Comparison of ENCODE assay signal across 8 mouse cellular contexts in the genomic region with DNA sequence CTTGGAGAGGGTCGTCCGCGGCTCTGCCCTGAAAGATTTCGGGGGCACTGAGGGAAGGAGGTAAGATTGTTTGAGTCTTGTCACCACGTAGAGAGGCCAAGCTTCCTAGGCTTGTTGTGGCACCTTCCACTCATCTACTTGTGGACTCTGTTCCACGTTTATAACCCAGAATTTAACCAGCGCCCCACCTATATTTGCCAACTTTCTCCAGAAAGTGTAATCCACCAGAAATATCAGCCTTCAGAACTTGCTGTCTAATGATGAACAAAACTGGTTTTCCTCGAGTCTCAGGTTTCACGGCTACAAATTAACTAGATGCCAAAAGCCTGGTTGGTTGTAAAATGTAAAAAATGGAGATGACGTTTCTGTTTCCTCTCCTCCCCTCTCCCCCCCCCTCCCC. TPM values are rescaled to one million over a fixed set of nuclear protein-coding genes. Genes with fewer than 3 reads are reported as not detected.
DNase-seq lines count a peak whose midpoint lies in the region; ATAC-seq and TF ChIP-seq lines count a peak whose summit lies in the region.

No protein-coding gene starts in this region.

- no peak for TF ChIP-seq POLR2A in MEL (IDR thresholded peaks at IDR 0.05; ENCODE audit: control insufficient read depth in 1 of 2, insufficient read depth in 1 of 2, low read depth in 1 of 2, low read length in 2 of 2, poor library complexity in 1 of 2)

- no peaks in the 10 kb centered on the region for H3K79me2 ChIP-seq in MEL (ENCODE audit: control insufficient read depth, insufficient read depth, low read length, poor library complexity)

- H3K4me1 ChIP-seq in heart, embryonic 12.5 days (replicated peaks): peaks cover 20% of the 10 kb centered on the region
- peaks cover 0 to 4% of the 10 kb centered on the region in 2 experiments; a peak in 2 of 4 replicates for H3K4me1 ChIP-seq in MEL (ENCODE audit: control insufficient read depth in 1 of 2, insufficient read depth in 2 of 2, low read length in 2 of 2)
- H3K4me1 ChIP-seq in hindbrain, embryonic 12.5 days: peaks cover 9% of the 10 kb centered on the region; the same call in 1 of the 2 replicates
- H3K4me1 ChIP-seq in megakaryocyte, embryonic 14.5 days: peaks cover 22% of the 10 kb centered on the region

- intact Hi-C loops in heart, postnatal 25 days (cut with DNase I): loop anchor here (2.0 kb wide), 1 partner anchor 17 kb away; no protein-coding TSS in a partner anchor

- no peak for TF ChIP-seq RAD21 in MEL (IDR thresholded peaks at IDR 0.05; ENCODE audit: low read depth, low read length)

- ATAC-seq in heart, embryonic 12.5 days (ENCODE audit: insufficient number of reproducible peaks, low FRiP score): no peak
- ATAC-seq in hindbrain, embryonic 12.5 days (ENCODE audit: low FRiP score): no peak

- H3K36me3 ChIP-seq in heart, embryonic 12.5 days: peaks cover 25% of the 10 kb centered on the region
- H3K36me3 ChIP-seq in MEL (ENCODE audit: control insufficient read depth in 1 of 2, insufficient read depth in 2 of 2, low read length in 2 of 2): no peaks in the 10 kb centered on the region
- peaks cover 28% of the 10 kb centered on the region for H3K36me3 ChIP-seq in hindbrain, embryonic 12.5 days
- H3K36me3 ChIP-seq in megakaryocyte, embryonic 14.5 days (replicated peaks; ENCODE audit: low read length): peaks cover 27% of the 10 kb centered on the region

- H3K4me2 ChIP-seq in heart, embryonic 12.5 days: peak overlapping the region; percentile 89
- H3K4me2 ChIP-seq in hindbrain, embryonic 12.5 days (replicated peaks): peak overlapping the region; percentile 60

- TF ChIP-seq EP300 in MEL (IDR thresholded peaks at IDR 0.05; ENCODE audit: low read depth in 1 of 2, low read length in 2 of 2): no peak

- H3K27me3 ChIP-seq in heart, embryonic 12.5 days (replicated peaks): no peaks in the 10 kb centered on the region
- H3K27me3 ChIP-seq in MEL (ENCODE audit: control insufficient read depth in 1 of 2, insufficient read depth in 2 of 2, low read length in 2 of 2): peaks cover 0 to 2% of the 10 kb centered on the region in 2 experiments; a peak in 1 of 4 replicates
- no peaks in the 10 kb centered on the region for H3K27me3 ChIP-seq in hindbrain, embryonic 12.5 days
- peaks cover 37% of the 10 kb centered on the region for H3K27me3 ChIP-seq in megakaryocyte, embryonic 14.5 days (replicated peaks)

- H3K9me3 ChIP-seq in heart, embryonic 12.5 days (replicated peaks): no peaks in the 10 kb centered on the region
- no peaks in the 10 kb centered on the region for H3K9me3 ChIP-seq in MEL (replicated peaks; ENCODE audit: insufficient read depth, low read length)
- no peaks in the 10 kb centered on the region for H3K9me3 ChIP-seq in hindbrain, embryonic 12.5 days (replicated peaks)
- no peaks in the 10 kb centered on the region for H3K9me3 ChIP-seq in megakaryocyte, embryonic 14.5 days

- peak overlapping the region; percentile 77 for H3K27ac ChIP-seq in heart, embryonic 12.5 days (ENCODE audit: poor library complexity, severe bottlenecking)
- H3K27ac ChIP-seq in MEL (ENCODE audit: control insufficient read depth, low read depth, low read length): peak overlapping the region; percentile 45
- peak overlapping the region; percentile 85 for H3K27ac ChIP-seq in hindbrain, embryonic 12.5 days

- peak overlapping the region; percentile 78 for H3K9ac ChIP-seq in heart, embryonic 12.5 days
- H3K9ac ChIP-seq in MEL (ENCODE audit: control insufficient read depth, low read depth, low read length, poor library complexity, severe bottlenecking): peak overlapping the region; percentile 64
- peak overlapping the region; percentile 67 for H3K9ac ChIP-seq in hindbrain, embryonic 12.5 days

- H3K4me3 ChIP-seq in heart, embryonic 12.5 days: peak overlapping the region; percentile 60
- peak overlapping the region; percentile 45 to 66 for H3K4me3 ChIP-seq in MEL (ENCODE audit: control insufficient read depth in 1 of 2, insufficient read depth in 1 of 2, low read depth in 2 of 2, low read length in 2 of 2)
- H3K4me3 ChIP-seq in hindbrain, embryonic 12.5 days: peak overlapping the region; percentile 45
- peak overlapping the region; percentile 91 for H3K4me3 ChIP-seq in megakaryocyte, embryonic 14.5 days (replicated peaks)

- TF ChIP-seq CTCF in MEL (IDR thresholded peaks at IDR 0.05 in 2 of 3, conservative IDR thresholded peaks at IDR 0.05 in 1 of 3; ENCODE audit: control insufficient read depth in 1 of 3, insufficient read depth in 1 of 3, low read depth in 2 of 3, low read length in 3 of 3, poor library complexity in 1 of 3, severe bottlenecking in 1 of 3): no peak

- WGBS in heart, embryonic 12.5 days: 4% methylated on average over 10 of the region's 10 CpGs
- WGBS in hindbrain, embryonic 12.5 days: 6% methylated on average over 10 of the region's 10 CpGs

- no peak for DNase-seq in heart, postnatal 25 days (ENCODE audit: low spot score)
- peak; percentile 56 for DNase-seq in MEL (ENCODE audit: low read depth, low spot score)
- no peak for DNase-seq in B cell, adult 2 months
- no peak for DNase-seq in thymus, postnatal 36 days
- no peak for DNase-seq in ovary, postnatal 36 days (ENCODE audit: low spot score)

TF ChIP-seq in MEL, 35 proteins besides CTCF, POLR2A, EP300 and RAD21:
- TF ChIP-seq CHD2 (IDR thresholded peaks at IDR 0.05; ENCODE audit: low read length) (no peak), HCFC1 (IDR thresholded peaks at IDR 0.05; ENCODE audit: low read depth, low read length) (0 out of 2 replicates have a peak, but pooled peaks have one; percentile 9), TBP (IDR thresholded peaks at IDR 0.05; ENCODE audit: low read depth, low read length) (no peak)

RNA-seq across cellular contexts. Expression of a gene that starts 0.4 kb away (rescaled TPM):
- 13.5 and 14.5 TPM in 2 replicates for polyA plus RNA-seq in heart, embryonic 12.5 days (2016; fragmentation: Nextera tagmentation; extraction: Ambion mirVana)
- 10 to 100 TPM; 24.8 to 45.0 TPM for total RNA-seq in heart, postnatal 25 days (2021)
- total RNA-seq in MEL (2012; rRNA removed): 0.81 and 0.92 TPM in 2 replicates
- polyA plus RNA-seq in MEL (2012; ENCODE audit: insufficient read depth in 1 of 2, insufficient read length in 2 of 2, low read depth in 1 of 2, low replicate concordance in 2 of 2, missing spikeins in 1 of 2): 1 to 10 TPM in 1 of 2 experiments, not detected in 1; 2.2 TPM
- polyA plus RNA-seq in hindbrain, embryonic 12.5 days (2016; fragmentation: Nextera tagmentation; extraction: Ambion mirVana): 27.7 and 29.1 TPM in 2 replicates
- 0.70 TPM in 1 of 2 replicates, not detected in the other for polyA plus RNA-seq in megakaryocyte, embryonic 14.5 days (2012; ENCODE audit: insufficient read depth, low replicate concordance)

RNA-seq across cellular contexts. Expression of a gene that starts 0.6 kb away (rescaled TPM):
- 0.12 and 0.20 TPM in 2 replicates for polyA plus RNA-seq in heart, embryonic 12.5 days (2016; fragmentation: Nextera tagmentation; extraction: Ambion mirVana)
- under 1 TPM; 0.42 to 0.96 TPM for total RNA-seq in heart, postnatal 25 days (2021)
- total RNA-seq in MEL (2012; rRNA removed): 0.08 and 0.10 TPM in 2 replicates
- under 1 TPM in 1 of 2 experiments, not detected in 1; 0.40 TPM for polyA plus RNA-seq in MEL (2012; ENCODE audit: insufficient read depth in 1 of 2, insufficient read length in 2 of 2, low read depth in 1 of 2, low replicate concordance in 2 of 2, missing spikeins in 1 of 2)
- 0.72 and 0.82 TPM in 2 replicates for polyA plus RNA-seq in hindbrain, embryonic 12.5 days (2016; fragmentation: Nextera tagmentation; extraction: Ambion mirVana)
- 0.15 TPM in 1 of 2 replicates, not detected in the other for polyA plus RNA-seq in megakaryocyte, embryonic 14.5 days (2012; ENCODE audit: insufficient read depth, low replicate concordance)

RNA-seq across cellular contexts. Expression of a gene that starts 19.0 kb away (rescaled TPM):
- 6.2 and 6.3 TPM in 2 replicates for polyA plus RNA-seq in heart, embryonic 12.5 days (2016; fragmentation: Nextera tagmentation; extraction: Ambion mirVana)
- total RNA-seq in heart, postnatal 25 days (2021): 1 to 10 TPM; 4.4 to 5.7 TPM
- total RNA-seq in MEL (2012; rRNA removed): 12.1 and 13.4 TPM in 2 replicates
- polyA plus RNA-seq in MEL (2012; ENCODE audit: insufficient read depth in 1 of 2, insufficient read length in 2 of 2, low read depth in 1 of 2, low replicate concordance in 2 of 2, missing spikeins in 1 of 2): 10 to 100 TPM in 1 of 2 experiments, not detected in 1; 14.0 TPM
- 7.6 and 7.9 TPM in 2 replicates for polyA plus RNA-seq in hindbrain, embryonic 12.5 days (2016; fragmentation: Nextera tagmentation; extraction: Ambion mirVana)
- polyA plus RNA-seq in megakaryocyte, embryonic 14.5 days (2012; ENCODE audit: insufficient read depth, low replicate concordance): 11.8 and 25.3 TPM in 2 replicates

RNA-seq across cellular contexts. Expression of a gene that starts 31.8 kb away (rescaled TPM):
- 0.32 TPM in 2 replicates for polyA plus RNA-seq in heart, embryonic 12.5 days (2016; fragmentation: Nextera tagmentation; extraction: Ambion mirVana)
- 10 to 100 TPM in 1 of 2 experiments, 1 to 10 TPM in 1; 9.8 to 11.4 TPM for total RNA-seq in heart, postnatal 25 days (2021)
- not detected in 2 replicates for total RNA-seq in MEL (2012; rRNA removed)
- polyA plus RNA-seq in MEL (2012; ENCODE audit: insufficient read depth in 1 of 2, insufficient read length in 2 of 2, low read depth in 1 of 2, low replicate concordance in 2 of 2, missing spikeins in 1 of 2): under 1 TPM in 1 of 2 experiments, not detected in 1; 0.04 TPM
- polyA plus RNA-seq in hindbrain, embryonic 12.5 days (2016; fragmentation: Nextera tagmentation; extraction: Ambion mirVana): 7.0 and 8.8 TPM in 2 replicates
- 0.31 and 1.4 TPM in 2 replicates for polyA plus RNA-seq in megakaryocyte, embryonic 14.5 days (2012; ENCODE audit: insufficient read depth, low replicate concordance)

RNA-seq across cellular contexts. Expression of a gene that starts 36.5 kb away (rescaled TPM):
- polyA plus RNA-seq in heart, embryonic 12.5 days (2016; fragmentation: Nextera tagmentation; extraction: Ambion mirVana): 73.3 and 74.2 TPM in 2 replicates
- total RNA-seq in heart, postnatal 25 days (2021): 10 to 100 TPM; 41.3 to 41.7 TPM
- 11.4 and 14.1 TPM in 2 replicates for total RNA-seq in MEL (2012; rRNA removed)
- polyA plus RNA-seq in MEL (2012; ENCODE audit: insufficient read depth in 1 of 2, insufficient read length in 2 of 2, low read depth in 1 of 2, low replicate concordance in 2 of 2, missing spikeins in 1 of 2): 10 to 100 TPM in 1 of 2 experiments, not detected in 1; 16.0 TPM
- polyA plus RNA-seq in hindbrain, embryonic 12.5 days (2016; fragmentation: Nextera tagmentation; extraction: Ambion mirVana): 34.1 and 35.3 TPM in 2 replicates
- 2.7 and 9.7 TPM in 2 replicates for polyA plus RNA-seq in megakaryocyte, embryonic 14.5 days (2012; ENCODE audit: insufficient read depth, low replicate concordance)
